Mouse (Mus musculus) limb, embryonic 10.5 days (tissue): Measurements from ENCODE around the gene Mex3b. TPM values are rescaled to one million over a fixed set of nuclear protein-coding genes. Genes with fewer than 3 reads are reported as not detected.
A peak's percentile ranks its signal among the peaks of the same experiment; 100 is the strongest.

Source experiments
- DNase-seq: peaks from one replicate; pipeline ENCODE4 v3.0.0-alpha.2; 2017; ENCODE audit warnings: low spot score
- H3K27ac ChIP-seq: fragments of 300-500 bp; sonication (generic); 2 replicates; pipeline ENCODE4 v1.5.1; 2016; ENCODE audit warnings: mild to moderate bottlenecking
- H3K27me3 ChIP-seq: fragments of 300-500 bp; sonication (generic); 2 replicates; pipeline ENCODE4 v1.6.1; 2016; ENCODE audit warnings: low read depth, mild to moderate bottlenecking; ENCODE audit not compliant: poor library complexity, severe bottlenecking
- H3K36me3 ChIP-seq: fragments of 300-500 bp; sonication (generic); 2 replicates; pipeline ENCODE4 v1.6.1; 2016; ENCODE audit warnings: mild to moderate bottlenecking, moderate library complexity
- H3K4me1 ChIP-seq: fragments of 300-500 bp; sonication (generic); 2 replicates; pipeline ENCODE4 v1.6.1; 2016
- H3K4me3 ChIP-seq: fragments of 300-500 bp; sonication (generic); 2 replicates; pipeline ENCODE4 v1.5.1; 2016; ENCODE audit warnings: mild to moderate bottlenecking, moderate library complexity
- H3K9me3 ChIP-seq: fragments of 300-500 bp; sonication (generic); replicated peaks from 2 replicates; pipeline ENCODE4 v1.6.1; 2016; ENCODE audit warnings: mild to moderate bottlenecking
- WGBS: fragments of 180-500 bp; shearing (Covaris S2); methylation state at CpG from one replicate; pipeline ENCODE4 v1.1.7; 2016; 5-methylcytosine and 5-hydroxymethylcytosine counted together
- polyA plus RNA-seq: library from polyadenylated mRNA; unstranded; fragments of >200 nt; fragmentation: Nextera tagmentation; extraction: Ambion mirVana; gene quantifications from 2 replicates; pipeline ENCODE4 v1.2.1, GENCODE M21; 2016

The Mex3b gene
- polyA plus RNA-seq, 1 experiment from 2014 or later = 38.5 TPM

DNA sequence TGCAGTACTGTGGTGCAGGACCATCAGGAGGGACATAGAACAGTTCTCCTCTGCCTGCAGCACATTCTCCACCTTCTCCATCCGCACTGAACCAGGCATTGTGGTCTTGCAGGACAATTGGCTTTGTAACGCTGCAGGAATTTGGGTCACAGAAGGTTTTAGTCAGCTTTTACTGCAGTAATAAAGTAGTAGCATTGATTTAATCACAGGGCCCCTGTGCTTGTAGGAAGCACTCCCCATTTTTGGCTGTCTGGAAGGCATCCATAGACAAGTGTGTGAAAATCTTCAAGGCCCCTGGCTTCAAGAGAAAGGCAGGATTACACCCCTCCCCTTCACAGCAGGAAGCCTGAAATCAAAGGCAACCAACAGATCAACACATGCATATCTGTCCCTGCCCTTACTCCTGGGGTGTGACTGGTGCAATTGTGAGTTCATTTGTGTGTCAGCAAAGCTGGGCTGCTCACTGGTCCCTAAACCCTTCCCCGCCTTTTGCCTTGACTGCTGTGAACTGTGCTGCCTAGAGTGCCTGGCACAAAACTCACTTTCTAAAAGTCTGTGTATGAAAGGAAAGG, 12.9 kb upstream of the Mex3b start:
- no peaks in the 10 kb centered on the region for H3K9me3 ChIP-seq

DNA sequence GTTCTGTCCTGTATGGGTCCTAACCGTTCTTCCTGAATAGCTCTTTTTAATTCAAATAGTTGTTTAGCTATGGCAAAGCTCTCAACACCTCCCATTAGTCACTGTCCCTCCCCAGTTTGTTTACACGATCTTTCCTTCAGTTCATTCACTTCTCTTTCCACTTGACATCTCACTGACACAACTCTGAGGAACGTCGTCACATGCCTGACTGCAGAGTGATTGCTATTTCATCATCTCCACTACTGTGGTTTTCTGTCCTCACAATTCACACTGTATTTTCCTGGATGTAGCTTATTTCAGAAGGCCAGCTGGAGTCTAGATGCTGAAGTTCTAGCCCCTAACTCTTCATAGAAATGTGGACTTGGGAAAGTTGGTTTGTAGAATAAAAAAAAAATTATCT, 8.5 kb upstream of the Mex3b start:
- no peaks in the 10 kb centered on the region for H3K9me3 ChIP-seq
- peaks cover 16% of the 10 kb centered on the region for H3K4me1 ChIP-seq
- no peaks in the 10 kb centered on the region for H3K36me3 ChIP-seq
- no peaks in the 10 kb centered on the region for H3K27me3 ChIP-seq
- H3K27ac ChIP-seq = no peak overlapping the region
- no peak overlapping the region for H3K4me3 ChIP-seq
- WGBS = 66% methylated on average over 4 of the region's 4 CpGs
- DNase-seq = no peak

More for the DNA sequence above, 12.9 kb upstream of the Mex3b start:
- no peaks in the 10 kb centered on the region for H3K36me3 ChIP-seq
- no peak overlapping the region for H3K4me3 ChIP-seq
- peaks cover 23% of the 10 kb centered on the region for H3K4me1 ChIP-seq
- 23% methylated on average over 3 of the region's 3 CpGs for WGBS
- H3K27ac ChIP-seq = peak overlapping the region; percentile 66
- DNase-seq = no peak
- H3K27me3 ChIP-seq = no peaks in the 10 kb centered on the region

DNA sequence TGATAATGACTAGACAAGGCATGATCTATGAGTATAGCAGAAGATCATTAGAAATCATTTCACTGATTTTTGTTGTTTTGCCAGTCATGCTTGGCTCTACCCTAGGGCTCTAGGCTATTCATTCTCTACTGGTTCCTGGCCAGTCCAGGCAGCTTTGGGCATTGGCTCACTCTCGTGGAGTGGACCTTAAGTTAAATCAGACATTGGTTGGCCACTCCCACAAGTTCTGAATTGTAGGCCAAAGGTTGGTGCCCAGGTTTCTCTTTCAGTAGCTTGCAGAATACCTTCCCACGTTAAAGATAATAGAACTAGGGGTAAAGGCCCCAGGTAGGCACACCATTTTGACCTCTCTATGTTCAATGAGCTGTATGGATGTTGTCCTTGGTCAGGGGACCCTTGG, 6.5 kb upstream of the Mex3b start:
- Histone ChIP-seq H3K4me3 (no peak overlapping the region), H3K4me1 (peaks cover 16% of the 10 kb centered on the region), H3K27me3 (no peaks in the 10 kb centered on the region), H3K36me3 (no peaks in the 10 kb centered on the region), H3K27ac (no peak overlapping the region), H3K9me3 (no peaks in the 10 kb centered on the region)
- DNase-seq = no peak
- 78% methylated on average over 2 of the region's 2 CpGs for WGBS

DNA sequence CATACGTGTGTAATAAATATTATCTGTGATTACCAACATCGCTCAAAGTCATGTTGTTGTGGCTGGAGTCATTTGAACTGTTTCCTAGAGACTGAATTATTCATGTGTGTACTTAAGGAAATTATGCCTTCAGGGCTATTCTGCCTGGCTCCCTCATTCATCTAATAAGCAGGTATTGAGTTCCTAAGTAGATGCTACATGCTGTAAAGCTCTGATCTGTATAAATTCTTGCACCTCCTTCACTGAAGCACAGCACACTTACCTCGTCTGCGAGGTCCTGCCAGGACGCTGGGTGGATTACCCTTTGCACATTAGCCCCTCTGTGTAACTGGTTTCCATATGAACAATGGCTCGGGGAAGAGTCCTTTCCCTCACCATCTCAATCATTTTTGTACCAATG, 3.8 kb upstream of the Mex3b start:
- no peaks in the 10 kb centered on the region for H3K9me3 ChIP-seq
- no peak overlapping the region for H3K4me3 ChIP-seq
- H3K27me3 ChIP-seq = no peaks in the 10 kb centered on the region
- peaks cover 20% of the 10 kb centered on the region for H3K4me1 ChIP-seq
- DNase-seq = no peak
- peak overlapping the region; percentile 0; the same call in 1 of the 2 replicates for H3K27ac ChIP-seq
- H3K36me3 ChIP-seq = 0 out of 2 replicates have a peak, but pooled peaks cover under 1% of the 10 kb centered on the region
- 66% methylated on average over 6 of the region's 6 CpGs for WGBS

DNA sequence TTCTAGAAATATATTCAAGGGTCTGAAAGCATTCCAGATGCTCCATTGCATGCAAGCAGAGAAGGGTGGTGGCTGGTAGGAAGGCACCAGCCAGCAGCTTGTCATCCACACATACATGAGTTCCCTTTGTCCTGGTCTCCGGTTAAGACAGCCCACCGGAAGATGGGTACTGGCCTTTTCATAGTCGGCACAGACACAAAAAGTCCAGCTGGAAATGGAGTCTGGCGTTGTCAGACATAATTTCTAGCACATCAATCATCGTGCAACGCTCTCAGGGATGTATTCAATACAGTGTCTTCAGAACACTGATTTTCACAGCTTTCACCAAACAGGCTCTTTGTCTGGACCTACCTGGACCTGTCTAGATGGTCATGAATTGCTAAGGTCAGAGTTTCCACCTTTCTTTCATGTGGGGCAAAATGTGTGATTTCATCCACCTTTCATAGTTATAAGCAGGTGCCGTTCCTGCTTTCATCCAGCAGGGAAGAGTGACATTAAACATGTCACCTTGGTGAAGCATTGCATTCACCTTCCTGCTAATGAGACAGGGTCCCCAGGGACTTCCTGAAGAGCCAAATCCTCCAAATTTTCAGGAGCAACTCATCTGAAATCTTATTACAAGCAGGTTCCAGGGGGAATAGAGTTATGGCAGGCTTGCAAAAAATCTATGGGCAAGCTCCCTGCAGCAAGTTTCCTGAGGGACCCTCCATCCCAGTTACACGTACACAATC, 2.7 kb upstream of the Mex3b start:
- 50% methylated on average over 8 of the region's 8 CpGs for WGBS

DNA sequence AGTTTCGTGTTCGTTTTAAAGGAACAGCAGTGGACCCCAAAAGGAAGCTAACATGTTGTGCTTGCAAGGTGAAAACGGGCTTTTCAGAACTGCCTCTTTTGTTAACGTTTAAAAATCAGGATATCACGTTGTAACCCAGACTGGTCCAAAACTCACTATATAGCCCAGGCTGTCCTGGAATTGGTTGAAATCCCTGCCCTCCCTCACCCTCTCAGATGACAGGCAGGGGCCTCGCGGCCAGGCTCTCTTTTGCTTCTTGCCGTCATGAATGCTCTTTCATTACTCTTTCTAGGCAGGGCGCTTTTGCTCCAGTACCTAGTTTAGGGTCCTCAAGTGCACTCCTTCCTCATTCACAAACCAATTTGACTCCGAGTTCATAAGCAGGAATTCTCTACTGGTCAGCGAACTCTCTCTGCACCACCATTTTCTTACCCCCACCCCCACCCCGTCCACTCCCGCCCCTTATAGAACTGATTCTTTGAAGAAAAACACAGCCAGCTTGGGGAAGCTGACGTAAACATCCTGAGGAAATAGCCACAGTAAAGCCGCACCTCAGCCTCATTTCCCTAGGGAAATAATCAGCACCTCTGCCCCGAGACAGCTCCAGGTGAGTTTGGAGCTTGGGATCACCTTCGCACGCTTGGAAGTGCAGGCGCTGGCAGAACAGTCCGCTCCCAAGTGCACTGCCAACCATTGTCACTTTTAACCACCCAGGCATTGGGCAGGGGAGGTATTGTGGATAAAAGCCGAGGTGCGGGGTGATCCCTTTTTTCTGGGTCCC, 2.0 kb upstream of the Mex3b start:
- H3K4me3 ChIP-seq = peak overlapping the region; percentile 100
- DNase-seq = peak; percentile 79
- H3K4me1 ChIP-seq = peaks cover 32% of the 10 kb centered on the region

More for the DNA sequence above, 2.7 kb upstream of the Mex3b start:
- Histone ChIP-seq H3K4me3 (peak overlapping the region; percentile 100), H3K9me3 (no peaks in the 10 kb centered on the region), H3K27ac (peak overlapping the region; percentile 100), H3K4me1 (peaks cover 24% of the 10 kb centered on the region), H3K36me3 (peaks cover 11% of the 10 kb centered on the region), H3K27me3 (no peaks in the 10 kb centered on the region)
- peak; percentile 42 for DNase-seq

DNA sequence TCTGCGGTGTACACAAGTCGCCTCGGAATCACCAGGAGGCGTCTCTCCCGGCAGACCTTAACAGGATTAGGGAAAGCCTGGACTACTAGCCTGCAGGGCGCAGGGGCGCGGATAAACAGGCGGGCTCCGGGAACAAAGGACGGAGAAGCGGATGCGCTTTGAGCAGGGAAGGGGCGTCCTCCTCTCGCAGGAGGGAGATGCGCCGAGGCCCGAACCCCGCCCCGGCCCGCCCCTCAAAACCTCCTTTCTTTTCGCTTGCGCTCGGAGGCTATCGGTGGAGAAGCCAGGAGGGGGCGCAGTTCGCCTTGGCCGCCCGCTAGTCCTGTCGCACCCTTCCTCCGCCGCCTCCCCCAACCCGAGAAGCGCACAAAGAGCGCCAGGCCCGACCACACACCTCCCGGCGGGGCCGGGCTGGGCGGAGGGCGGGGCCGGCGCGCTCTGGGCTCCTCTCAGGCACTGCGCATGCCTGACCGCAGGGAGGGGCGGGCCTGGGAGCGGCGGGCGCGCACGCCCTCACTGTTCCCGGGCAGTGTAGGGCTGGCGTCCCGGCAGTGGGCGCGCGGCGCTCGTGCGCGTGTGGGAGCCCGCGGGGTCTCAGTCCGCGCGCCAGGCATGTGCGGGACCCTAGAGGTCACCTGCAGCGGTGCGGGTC, 1.2 kb upstream of the Mex3b start:
- Histone ChIP-seq H3K36me3 (peaks cover 25% of the 10 kb centered on the region), H3K27me3 (no peaks in the 10 kb centered on the region), H3K4me3 (peak overlapping the region; percentile 100), H3K27ac (peak overlapping the region; percentile 100), H3K4me1 (peaks cover 35% of the 10 kb centered on the region), H3K9me3 (no peaks in the 10 kb centered on the region)
- under 1% methylated on average over 70 of the region's 70 CpGs for WGBS
- DNase-seq = peak; percentile 99

More for the DNA sequence above, 2.0 kb upstream of the Mex3b start:
- Histone ChIP-seq H3K36me3 (peaks cover 18% of the 10 kb centered on the region), H3K27me3 (no peaks in the 10 kb centered on the region), H3K27ac (peak overlapping the region; percentile 100), H3K9me3 (no peaks in the 10 kb centered on the region)
- 1% methylated on average over 22 of the region's 22 CpGs for WGBS

DNA sequence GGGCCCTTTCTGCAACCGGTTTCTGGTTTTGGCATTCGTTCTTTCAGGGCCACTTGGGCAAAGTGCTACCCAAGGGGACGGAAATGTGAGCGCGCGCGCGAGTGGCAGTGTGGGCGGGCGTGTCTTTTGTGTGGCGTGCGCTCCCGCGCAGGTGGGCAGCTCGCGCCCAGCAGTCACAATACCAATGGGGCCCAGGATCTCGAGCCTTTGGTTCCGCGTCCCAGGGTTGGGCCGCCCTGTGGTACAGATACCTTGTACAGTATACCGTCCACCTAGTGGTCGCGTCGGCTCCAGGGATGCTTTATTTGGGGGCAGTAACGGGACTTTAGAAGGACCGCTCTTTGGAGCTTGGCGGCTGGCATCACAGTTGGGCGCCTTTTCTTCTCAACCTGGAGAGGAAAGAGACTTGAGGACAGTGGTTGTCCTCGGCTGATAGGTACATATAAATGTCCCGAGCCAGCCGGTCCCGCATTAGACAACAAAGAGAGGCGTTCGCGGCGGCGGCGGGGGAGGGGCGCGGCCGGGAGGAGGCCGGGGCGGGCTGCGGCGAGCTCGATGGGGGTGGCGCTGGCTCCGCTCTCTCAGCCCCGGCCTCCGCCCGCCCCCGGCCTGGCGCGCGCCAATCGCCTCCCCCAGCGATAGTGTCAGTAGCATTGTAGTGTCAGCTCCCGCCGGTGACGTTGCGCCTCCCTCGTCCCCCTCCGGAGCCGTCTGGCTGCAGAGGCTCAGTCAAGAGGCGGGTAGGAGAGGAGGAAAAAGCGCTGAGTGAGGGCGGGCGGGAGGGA, 455 bp upstream of the Mex3b start:
- Histone ChIP-seq H3K27me3 (no peaks in the 10 kb centered on the region), H3K4me3 (peak overlapping the region; percentile 100), H3K27ac (peak overlapping the region; percentile 100), H3K4me1 (peaks cover 36% of the 10 kb centered on the region), H3K9me3 (no peaks in the 10 kb centered on the region), H3K36me3 (peaks cover 31% of the 10 kb centered on the region)
- peak; percentile 96 for DNase-seq
- under 1% methylated on average over 66 of the region's 68 CpGs for whole genome bisulfite sequencing

DNA sequence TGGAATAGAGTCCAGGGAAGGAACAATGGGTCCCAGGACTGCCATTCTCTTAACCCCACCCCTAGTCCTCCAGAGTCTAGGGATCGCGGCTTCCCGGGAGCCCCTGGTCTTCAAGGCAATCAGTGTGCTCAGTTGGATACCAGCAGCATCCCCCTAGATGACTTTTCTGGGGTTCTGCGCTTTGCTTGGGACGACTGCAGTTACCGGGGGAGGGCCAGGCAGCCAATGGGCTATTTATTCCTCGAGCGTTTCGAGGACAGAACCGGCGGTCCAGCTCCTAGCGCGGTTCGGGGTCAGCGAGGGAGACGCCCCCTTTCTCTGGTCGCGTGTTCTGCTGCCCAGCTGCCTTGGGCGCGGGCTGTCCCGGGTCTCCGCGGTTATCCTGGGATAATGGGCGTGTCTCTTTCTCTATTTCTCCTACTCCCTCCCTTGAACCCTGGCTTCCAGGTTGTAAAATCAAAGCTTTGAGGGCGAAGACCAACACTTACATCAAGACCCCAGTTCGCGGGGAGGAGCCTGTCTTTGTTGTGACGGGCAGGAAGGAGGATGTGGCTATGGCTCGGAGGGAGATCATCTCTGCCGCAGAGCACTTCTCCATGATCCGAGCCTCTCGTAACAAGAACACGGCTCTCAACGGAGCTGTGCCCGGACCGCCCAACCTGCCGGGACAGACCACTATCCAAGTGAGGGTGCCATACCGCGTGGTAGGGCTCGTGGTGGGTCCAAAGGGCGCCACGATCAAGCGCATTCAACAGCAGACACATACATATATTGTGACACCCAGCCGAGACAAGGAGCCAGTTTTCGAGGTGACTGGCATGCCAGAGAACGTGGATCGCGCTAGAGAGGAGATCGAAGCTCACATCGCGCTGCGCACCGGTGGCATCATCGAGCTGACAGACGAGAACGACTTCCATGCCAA, 1.4 kb downstream of the Mex3b start:
- Histone ChIP-seq H3K27me3 (no peaks in the 10 kb centered on the region), H3K4me1 (peaks cover 37% of the 10 kb centered on the region)
- under 1% methylated on average over 56 of the region's 56 CpGs for WGBS

DNA sequence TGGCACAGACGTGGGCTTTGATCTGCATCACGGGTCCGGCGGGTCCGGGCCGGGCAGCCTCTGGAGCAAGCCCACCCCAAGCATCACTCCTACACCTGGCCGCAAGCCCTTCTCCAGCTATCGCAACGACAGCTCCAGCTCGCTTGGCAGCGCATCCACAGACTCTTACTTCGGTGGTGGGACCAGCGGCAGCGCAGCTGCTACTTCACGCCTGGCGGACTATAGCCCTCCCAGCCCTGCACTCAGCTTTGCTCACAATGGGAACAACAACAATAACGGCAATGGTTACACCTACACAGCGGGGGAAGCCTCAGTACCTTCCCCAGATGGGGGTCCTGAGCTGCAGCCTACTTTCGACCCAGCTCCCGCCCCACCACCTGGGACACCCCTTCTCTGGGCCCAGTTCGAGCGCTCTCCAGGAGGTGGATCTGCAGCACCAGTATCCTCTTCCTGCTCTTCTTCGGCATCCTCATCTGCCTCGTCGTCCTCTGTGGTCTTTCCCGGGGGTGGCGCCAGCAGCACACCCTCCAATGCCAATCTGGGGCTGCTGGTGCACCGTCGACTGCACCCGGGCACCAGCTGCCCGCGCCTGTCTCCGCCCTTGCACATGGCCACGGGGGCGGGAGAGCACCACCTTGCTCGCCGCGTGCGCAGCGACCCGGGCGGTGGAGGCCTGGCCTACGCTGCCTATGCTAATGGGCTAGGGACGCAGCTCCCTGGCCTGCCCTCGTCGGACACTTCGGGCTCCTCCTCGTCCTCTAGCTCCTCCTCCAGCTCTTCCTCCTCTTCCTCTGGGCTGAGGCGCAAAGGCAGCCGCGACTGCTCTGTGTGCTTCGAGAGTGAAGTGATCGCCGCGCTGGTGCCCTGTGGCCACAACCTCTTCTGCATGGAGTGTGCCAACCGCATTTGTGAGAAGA, 2.4 kb downstream of the Mex3b start:
- DNase-seq = peak; percentile 70
- H3K27me3 ChIP-seq = no peaks in the 10 kb centered on the region
- peak overlapping the region; percentile 100 for H3K4me3 ChIP-seq
- no peaks in the 10 kb centered on the region for H3K9me3 ChIP-seq
- peaks cover 32% of the 10 kb centered on the region for H3K4me1 ChIP-seq
- peak overlapping the region; percentile 100 for H3K27ac ChIP-seq
- H3K36me3 ChIP-seq = peaks cover 37% of the 10 kb centered on the region
- WGBS = 1% methylated on average over 56 of the region's 56 CpGs

More for the DNA sequence above, 1.4 kb downstream of the Mex3b start:
- Histone ChIP-seq H3K9me3 (no peaks in the 10 kb centered on the region), H3K27ac (peak overlapping the region; percentile 100), H3K4me3 (peak overlapping the region; percentile 100), H3K36me3 (peaks cover 37% of the 10 kb centered on the region)
- peak; percentile 75 for DNase-seq
